Mouse (Mus musculus) thymus, adult 18-20 months (tissue): ENCODE measurements at regions not wholly inside any gene's neighbourhood (a gene's known extent, or its start where the extent isn't known, plus 50 kb on each side); places are given as distances from the start of the nearest gene placed in this dataset.

Source experiments
- DNase-seq, 2 experiments: peaks; one replicate each; pipeline ENCODE4 v3.0.0; 2022; ENCODE audit warnings: mixed read lengths in 2 of 2

GRCm38 (mm10) chr4:54460596-54460995 is 484.3 kb upstream of the Zfp462 start:
- no peak for DNase-seq

GRCm38 (mm10) chr4:54469176-54469575 is 475.7 kb upstream of the Zfp462 start:
- DNase-seq: no peak

- DNase-seq: no peak
Measured at GRCm38 (mm10) chr4:54470022-54471008, 474.5 kb upstream of the Zfp462 start.

- DNase-seq: no peak
Measured at GRCm38 (mm10) chr4:54471009-54471408, 473.8 kb upstream of the Zfp462 start.

- no peak for DNase-seq
Measured at GRCm38 (mm10) chr4:54481766-54482165, 463.1 kb upstream of the Zfp462 start.

GRCm38 (mm10) chr4:54493074-54493473 is 451.8 kb upstream of the Zfp462 start:
- DNase-seq: no peak

- no peak for DNase-seq
Measured at GRCm38 (mm10) chr4:54497312-54497994, 447.4 kb upstream of the Zfp462 start.

GRCm38 (mm10) chr4:54515934-54516333 is 428.9 kb upstream of the Zfp462 start:
- no peak for DNase-seq

GRCm38 (mm10) chr4:54523283-54523682 is 421.6 kb upstream of the Zfp462 start:
- DNase-seq: no peak

- no peak for DNase-seq
Measured at GRCm38 (mm10) chr4:54526003-54526586, 418.8 kb upstream of the Zfp462 start.

- peak in 1 of 2 experiments; percentile 7 for DNase-seq
Measured at GRCm38 (mm10) chr4:54527660-54528059, 417.2 kb upstream of the Zfp462 start.

- DNase-seq: no peak
Measured at GRCm38 (mm10) chr4:54531739-54532138, 413.1 kb upstream of the Zfp462 start.

- DNase-seq: no peak
Measured at GRCm38 (mm10) chr4:54533846-54534245, 411.0 kb upstream of the Zfp462 start.

GRCm38 (mm10) chr4:54552864-54553618 is 391.8 kb upstream of the Zfp462 start:
- no peak for DNase-seq

GRCm38 (mm10) chr4:54563075-54563474 is 381.8 kb upstream of the Zfp462 start:
- DNase-seq: no peak

GRCm38 (mm10) chr4:54573185-54573584 is 371.7 kb upstream of the Zfp462 start:
- no peak for DNase-seq

- DNase-seq: no peak
Measured at GRCm38 (mm10) chr4:54587197-54587596, 357.7 kb upstream of the Zfp462 start.

- DNase-seq: no peak
Measured at GRCm38 (mm10) chr4:54588704-54589103, 356.1 kb upstream of the Zfp462 start.

- no peak for DNase-seq
Measured at GRCm38 (mm10) chr4:54601671-54602512, 343.0 kb upstream of the Zfp462 start.

- no peak for DNase-seq
Measured at GRCm38 (mm10) chr4:54602513-54603205, 342.2 kb upstream of the Zfp462 start.

- DNase-seq: no peak
Measured at GRCm38 (mm10) chr4:54610101-54610500, 334.7 kb upstream of the Zfp462 start.
